Comparison of ENCODE assay signal across 18 mouse cellular contexts in the genomic region with DNA sequence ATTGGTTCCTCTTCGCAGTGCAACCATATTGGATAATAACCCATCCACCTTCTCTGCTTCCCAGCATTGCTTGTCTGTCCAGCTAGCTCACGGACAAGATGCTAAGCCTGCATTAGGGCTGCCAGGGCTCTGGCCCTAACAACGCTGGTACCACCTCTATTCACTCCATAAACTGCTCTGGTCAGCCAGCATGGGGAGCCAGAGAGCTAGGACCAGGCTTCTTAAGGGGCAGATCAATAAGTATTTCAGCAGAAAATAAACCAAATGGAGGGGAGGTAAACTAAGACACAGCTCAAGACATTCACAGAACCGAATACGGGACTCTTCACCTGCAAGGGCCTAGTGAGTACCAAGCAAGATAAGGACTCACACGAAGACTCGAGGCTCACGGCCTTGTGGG. TPM values are rescaled to one million over a fixed set of nuclear protein-coding genes. Genes with fewer than 3 reads are reported as not detected.
DNase-seq lines count a peak whose midpoint lies in the region; ATAC-seq and TF ChIP-seq lines count a peak whose summit lies in the region.
"Had no signal": no experiment of that assay in that cellular context is flagged by ENCODE, and none has a peak within 500 bp of the region (broad histone marks: within the 10 kb centered on the region; RNA-seq: fewer than 3 reads in every experiment).

No protein-coding gene starts in this region.

- TF ChIP-seq CTCF in heart, adult 2 months (IDR thresholded peaks at IDR 0.05): peak; percentile 28
- TF ChIP-seq CTCF in liver, embryonic 14.5 days (IDR thresholded peaks at IDR 0.05; ENCODE audit: low read depth): 0 out of 2 replicates have a peak, but pooled peaks have one; percentile 13
- peak; percentile 11 for TF ChIP-seq CTCF in ES-Bruce4 (IDR thresholded peaks at IDR 0.05; ENCODE audit: low read depth, low read length)
- peak; percentile 40; the same call in 1 of the 2 replicates for TF ChIP-seq CTCF in brain, embryonic 14.5 days (IDR thresholded peaks at IDR 0.05; ENCODE audit: borderline replicate concordance, extremely low read depth, insufficient read depth, insufficient read length)

- peaks cover 2% of the 10 kb centered on the region; the same call in 1 of the 2 replicates for H3K27me3 ChIP-seq in heart, adult 2 months (ENCODE audit: control insufficient read depth, insufficient read depth, low read length)
- peaks cover 27% of the 10 kb centered on the region for H3K27me3 ChIP-seq in liver, embryonic 14.5 days (ENCODE audit: control insufficient read depth, insufficient read depth, low read length)
- peaks cover 6% of the 10 kb centered on the region; the same call in 1 of the 2 replicates for H3K27me3 ChIP-seq in ES-Bruce4 (ENCODE audit: control insufficient read depth, insufficient read depth, low read length, poor library complexity, severe bottlenecking)

- DNase-seq in heart, adult 2 months: no peak
- DNase-seq in heart, postnatal 36 days: no peak
- DNase-seq in liver, embryonic 14.5 days (ENCODE audit: low read depth in 3 of 3, low spot score in 3 of 3): no peak
- no peak for DNase-seq in liver
- peak; percentile 12 for DNase-seq in brain, embryonic 14.5 days (ENCODE audit: low read depth)
- no peak for DNase-seq in adrenal gland, postnatal 14 days
- no peak for DNase-seq in urinary bladder, adult 18-20 months (ENCODE audit: low spot score in 2 of 2)
- DNase-seq: adrenal gland, adult 2 months; cerebellum, postnatal 36 days; gastrocnemius, postnatal 14 days; right cerebral cortex, postnatal 14 days had no signal

- H3K27ac ChIP-seq in heart, adult 2 months: no peak overlapping the region
- no peak overlapping the region for H3K27ac ChIP-seq in liver, embryonic 14.5 days
- H3K27ac ChIP-seq in ES-Bruce4 (ENCODE audit: insufficient read depth, low read length): no peak overlapping the region
- H3K27ac ChIP-seq: forebrain, embryonic 15.5 days; heart, embryonic 13.5 days; kidney, embryonic 15.5 days; liver, embryonic 15.5 days had no signal

- no peaks in the 10 kb centered on the region for H3K4me1 ChIP-seq in heart, adult 2 months (ENCODE audit: control insufficient read depth, insufficient read depth, low read length)
- H3K4me1 ChIP-seq in liver, embryonic 14.5 days (replicated peaks; ENCODE audit: control insufficient read depth in 2 of 2, insufficient read depth in 2 of 2, low read length in 1 of 2): no peaks in the 10 kb centered on the region
- H3K4me1 ChIP-seq in ES-Bruce4 (ENCODE audit: control insufficient read depth, insufficient read depth, low read length): no peaks in the 10 kb centered on the region

- no peaks in the 10 kb centered on the region for H3K9me3 ChIP-seq in liver, embryonic 14.5 days (ENCODE audit: control insufficient read depth, low read length)
- H3K9me3 ChIP-seq in ES-Bruce4 (replicated peaks; ENCODE audit: control insufficient read depth, insufficient read depth, low read length, poor library complexity, severe bottlenecking): no peaks in the 10 kb centered on the region
- H3K9me3 ChIP-seq: forebrain, embryonic 15.5 days; heart, embryonic 13.5 days; kidney, embryonic 15.5 days; liver, embryonic 15.5 days had no signal

- no peaks in the 10 kb centered on the region for H3K79me2 ChIP-seq in heart, adult 2 months (replicated peaks; ENCODE audit: control insufficient read depth, insufficient read depth, low read length)

- H3K4me3 ChIP-seq in heart, adult 2 months: no peak overlapping the region
- H3K4me3 ChIP-seq in liver, embryonic 14.5 days (ENCODE audit: insufficient read depth in 1 of 2, low read depth in 2 of 2, low read length in 2 of 2): no peak overlapping the region
- no peak overlapping the region for H3K4me3 ChIP-seq in ES-Bruce4 (ENCODE audit: low read depth, low read length)
- H3K4me3 ChIP-seq: forebrain, embryonic 15.5 days; heart, embryonic 13.5 days; kidney, embryonic 15.5 days; liver, embryonic 15.5 days had no signal

- no peak for TF ChIP-seq POLR2A in heart, adult 2 months (IDR thresholded peaks at IDR 0.05; ENCODE audit: insufficient read depth, low read depth, low read length)
- TF ChIP-seq POLR2A in ES-Bruce4 (IDR thresholded peaks at IDR 0.05; ENCODE audit: insufficient read depth, low read length): no peak
- TF ChIP-seq POLR2A in brain, embryonic 14.5 days (IDR thresholded peaks at IDR 0.05; ENCODE audit: borderline replicate concordance, extremely low read depth, insufficient read depth, insufficient read length, poor library complexity, severe bottlenecking): no peak

- no peak overlapping the region for H3K4me2 ChIP-seq in liver, embryonic 14.5 days (ENCODE audit: low read depth)
- H3K4me2 ChIP-seq: forebrain, embryonic 15.5 days; heart, embryonic 13.5 days; kidney, embryonic 15.5 days; liver, embryonic 15.5 days had no signal

- H3K9ac ChIP-seq in heart, adult 2 months (ENCODE audit: low read depth, low read length): no peak overlapping the region
- no peak overlapping the region for H3K9ac ChIP-seq in liver, embryonic 14.5 days (replicated peaks)
- no peak overlapping the region for H3K9ac ChIP-seq in ES-Bruce4 (ENCODE audit: low read depth, poor library complexity, severe bottlenecking)
- H3K9ac ChIP-seq: forebrain, embryonic 15.5 days; heart, embryonic 13.5 days; kidney, embryonic 15.5 days; liver, embryonic 15.5 days had no signal

- no peak for ATAC-seq in liver, embryonic 14.5 days (ENCODE audit: insufficient read depth)
- ATAC-seq: forebrain, embryonic 15.5 days; hindbrain, embryonic 16.5 days had no signal

- TF ChIP-seq EP300 in heart, adult 2 months (IDR thresholded peaks at IDR 0.05; ENCODE audit: insufficient read depth, low read depth, low read length): no peak
- TF ChIP-seq EP300 in liver, embryonic 14.5 days (IDR thresholded peaks at IDR 0.05; ENCODE audit: low read depth): no peak
- TF ChIP-seq EP300 in ES-Bruce4 (IDR thresholded peaks at IDR 0.05; ENCODE audit: insufficient read depth, low read depth, low read length): no peak

- 72% methylated on average over 8 of the region's 8 CpGs for WGBS in heart, adult 2 months
- WGBS in liver, embryonic 14.5 days (ENCODE audit: insufficient replicate concordance): 42% methylated on average over 8 of the region's 8 CpGs

- intact Hi-C loops in heart, adult 2 months (cut with DNase I): loop anchor here (5.0 to 10.0 kb wide), 2 partner anchors 156 to 369 kb away; no protein-coding TSS in a partner anchor
- intact Hi-C loops in heart, postnatal 36 days (cut with DNase I): loop anchor here (5.0 kb wide), 1 partner anchor 371 kb away; no protein-coding TSS in a partner anchor

- no peaks in the 10 kb centered on the region for H3K36me3 ChIP-seq in heart, adult 2 months (ENCODE audit: control insufficient read depth, insufficient read depth, low read length)
- H3K36me3 ChIP-seq in liver, embryonic 14.5 days (replicated peaks; ENCODE audit: control insufficient read depth, insufficient read depth, low read depth): no peaks in the 10 kb centered on the region
- H3K36me3 ChIP-seq in ES-Bruce4 (ENCODE audit: control insufficient read depth, insufficient read depth, low read length, poor library complexity, severe bottlenecking): no peaks in the 10 kb centered on the region
- H3K36me3 ChIP-seq: forebrain, embryonic 15.5 days; heart, embryonic 13.5 days; kidney, embryonic 15.5 days; liver, embryonic 15.5 days had no signal

RNA-seq across cellular contexts. Expression of gene Slc47a2, which starts 3.5 kb away (rescaled TPM):
- not detected for total RNA-seq in heart, adult 2 months (2021)
- 0.04 and 0.12 TPM in 2 replicates for polyA plus RNA-seq in heart, adult 2 months (2012; rRNA removed)
- total RNA-seq in heart, postnatal 36 days (2021): not detected
- 0.12 and 0.21 TPM in 2 replicates for polyA plus RNA-seq in liver, embryonic 14.5 days (2012; rRNA removed)
- 0.10 TPM in 1 of 2 replicates, not detected in the other for polyA plus RNA-seq in liver, embryonic 14.5 days (2014; fragmentation: Nextera tagmentation; extraction: Ambion mirVana)
- polyA plus RNA-seq in ES-Bruce4 (2011; ENCODE audit: insufficient read depth, insufficient read length, low read depth, missing spikeins): not detected in 2 replicates
- polyA plus RNA-seq in brain, embryonic 14.5 days (2012; rRNA removed): not detected in 2 replicates
- total RNA-seq in adrenal gland, postnatal 14 days (2021): not detected in 2 replicates
- total RNA-seq: adrenal gland, adult 2 months; gastrocnemius, postnatal 14 days; neutrophil, adult 5-6 weeks had no signal
- polyA plus RNA-seq: forebrain, embryonic 15.5 days; heart, embryonic 13.5 days; kidney, embryonic 15.5 days had no signal

RNA-seq across cellular contexts. Expression of gene Slc47a1, which starts 32.0 kb away (rescaled TPM):
- 10 to 100 TPM; 27.7 to 32.0 TPM for total RNA-seq in heart, adult 2 months (2021)
- 51.1 and 92.7 TPM in 2 replicates for polyA plus RNA-seq in heart, adult 2 months (2012; rRNA removed)
- 10 to 100 TPM; 28.5 to 30.5 TPM for total RNA-seq in heart, postnatal 36 days (2021)
- 5.8 and 6.2 TPM in 2 replicates for polyA plus RNA-seq in liver, embryonic 14.5 days (2012; rRNA removed)
- 7.5 and 8.6 TPM in 2 replicates for polyA plus RNA-seq in liver, embryonic 14.5 days (2014; fragmentation: Nextera tagmentation; extraction: Ambion mirVana)
- 0.43 TPM in 1 of 2 replicates, not detected in the other for polyA plus RNA-seq in ES-Bruce4 (2011; ENCODE audit: insufficient read depth, insufficient read length, low read depth, missing spikeins)
- 0.10 and 0.18 TPM in 2 replicates for polyA plus RNA-seq in brain, embryonic 14.5 days (2012; rRNA removed)
- total RNA-seq in adrenal gland, postnatal 14 days (2021): 1.7 and 6.8 TPM in 2 replicates
- total RNA-seq: neutrophil, adult 5-6 weeks had no signal
